Mouse (Mus musculus) megakaryocyte, embryonic 14.5 days (primary cell): ENCODE results near the gene Chst15.

Source experiments
- FLI1 ChIP-seq: IDR thresholded peaks from 2 replicates; pipeline ENCODE4 v1.6.1; 2012; ENCODE audit warnings: low read length, inconsistent platforms, mixed read lengths
- GATA1 ChIP-seq: IDR thresholded peaks from 3 replicates; pipeline ENCODE4 v1.6.1; 2012; ENCODE audit warnings: mixed read lengths, low read length, inconsistent platforms, borderline replicate concordance

- TF ChIP-seq GATA1: no peak
- no peak for TF ChIP-seq FLI1
These were observed 74.3 kb downstream of the Chst15 start for GRCm38 (mm10) chr7:132242617-132243141.
